Mouse (Mus musculus): ENCODE data around the gene Clec3b. TPM values are rescaled to one million over a fixed set of nuclear protein-coding genes. Genes with fewer than 3 reads are reported as not detected.

The Clec3b gene
- total RNA-seq, 1 experiment from 2014 or later: not detected

DNA sequence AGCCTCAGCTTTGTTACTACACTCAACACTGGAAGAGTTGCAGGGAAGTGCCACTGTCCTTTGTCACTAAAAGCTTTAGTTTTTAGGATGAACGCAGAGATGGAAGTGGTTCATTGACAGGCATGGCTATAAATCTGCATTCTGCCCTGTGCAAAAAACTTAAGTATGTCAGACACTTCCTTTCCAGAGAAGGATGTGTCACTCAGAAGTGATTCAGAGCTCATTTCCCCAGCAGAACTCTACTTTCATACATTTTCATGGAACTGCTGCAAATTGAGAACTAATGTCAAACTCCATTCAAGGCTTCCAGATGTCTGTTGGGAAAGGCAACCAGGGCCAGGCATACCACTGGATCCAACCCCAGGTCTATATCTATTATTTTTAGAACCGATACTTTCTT, 37.5 kb downstream of the Clec3b start:
- no peak for ATAC-seq (replicated peaks; ENCODE audit: insufficient number of reproducible peaks, low FRiP score, low TSS enrichment, poor library complexity, severe bottlenecking)

DNA sequence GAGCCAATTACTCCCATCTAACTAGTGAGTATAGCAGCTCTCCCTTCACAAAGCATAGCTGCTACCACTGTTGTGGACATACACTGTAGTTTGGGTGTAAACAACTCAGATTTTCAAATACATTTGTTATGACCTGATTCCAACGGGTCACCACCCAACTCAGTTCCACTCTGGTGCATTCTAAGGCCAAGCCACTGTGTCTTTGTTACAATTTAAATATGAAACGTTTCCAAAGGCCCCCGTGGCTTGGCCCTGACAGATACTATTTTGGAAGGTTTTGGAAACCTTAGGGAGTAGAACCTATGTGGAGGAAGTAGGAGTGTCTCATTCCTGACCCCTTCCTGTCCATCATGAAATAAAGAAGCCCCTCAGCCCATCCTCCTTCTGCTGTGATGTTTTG, 49.4 kb downstream of the Clec3b start:
- ATAC-seq (replicated peaks; ENCODE audit: insufficient number of reproducible peaks, low FRiP score, low TSS enrichment, poor library complexity, severe bottlenecking): no peak

DNA sequence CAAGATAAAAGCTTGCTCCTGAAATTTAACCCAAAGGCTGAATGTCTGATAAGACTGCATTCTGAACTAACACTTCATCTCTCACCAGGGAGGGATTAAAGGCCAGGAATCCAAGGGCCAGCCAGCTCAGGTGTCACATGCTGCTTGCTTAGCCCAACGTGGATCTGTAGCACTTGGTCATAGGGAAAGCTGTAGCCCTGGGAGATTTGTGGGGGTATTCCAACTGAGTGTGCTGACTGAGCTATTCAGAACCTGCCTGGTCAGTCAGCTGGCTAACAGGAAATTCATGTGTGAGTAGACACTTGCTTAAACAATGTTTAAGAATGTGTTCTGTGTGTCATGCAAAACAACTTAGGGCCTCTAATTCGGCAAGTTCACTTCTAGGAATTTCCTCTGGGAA, 55.8 kb downstream of the Clec3b start:
- ATAC-seq (replicated peaks; ENCODE audit: insufficient number of reproducible peaks, low FRiP score, low TSS enrichment, poor library complexity, severe bottlenecking): no peak

DNA sequence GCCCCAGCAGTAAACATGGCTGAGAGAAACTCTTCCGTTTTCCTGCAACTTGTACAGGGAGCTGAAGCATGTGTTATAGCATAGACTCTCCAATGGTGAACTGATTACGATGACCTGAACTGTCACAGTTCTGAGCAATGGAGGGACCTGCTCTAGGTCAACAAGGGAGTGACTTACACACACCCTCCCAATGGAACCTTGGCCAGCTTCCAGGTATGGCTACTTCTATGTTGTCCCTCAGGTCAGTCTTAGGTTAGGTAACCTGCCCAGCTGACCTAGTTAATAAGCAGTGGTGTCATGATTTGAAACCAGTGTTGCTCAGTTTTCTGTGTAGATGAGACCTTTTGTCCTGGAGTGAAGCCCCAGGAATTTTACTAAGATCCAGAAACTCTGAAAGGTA, 56.2 kb downstream of the Clec3b start:
- ATAC-seq (replicated peaks; ENCODE audit: insufficient number of reproducible peaks, low FRiP score, low TSS enrichment, poor library complexity, severe bottlenecking): no peak

Other genes with a start within 250 kb of the Clec3b start
- gene Zfp105, start 227.9 kb upstream of the Clec3b start, total RNA-seq (2017): 2.0 to 2.2 TPM (median 2.0 TPM) in 3 replicates
- 31.8 to 48.4 TPM (median 37.1 TPM) in 3 replicates for gene 1110059G10Rik, start 199.9 kb upstream of the Clec3b start, total RNA-seq (2017)
- 7.2 to 11.6 TPM (median 8.7 TPM) in 3 replicates for gene Kif15, start 199.9 kb upstream of the Clec3b start, total RNA-seq (2017)
- gene Tmem42, start 129.6 kb upstream of the Clec3b start, total RNA-seq (2017): 3.2 to 5.0 TPM (median 3.9 TPM) in 3 replicates
- gene Tgm4, start 116.2 kb upstream of the Clec3b start, total RNA-seq (2017): 0.97 to 1.4 TPM in 2 of 3 replicates, not detected in the other
- gene Zdhhc3, start 37.7 kb upstream of the Clec3b start, total RNA-seq (2017): 24.3 to 35.1 TPM (median 30.6 TPM) in 3 replicates
- gene Exosc7, start 37.7 kb upstream of the Clec3b start, total RNA-seq (2017): 36.2 to 49.5 TPM (median 42.3 TPM) in 3 replicates
- gene Cdcp1, start 65.1 kb downstream of the Clec3b start, total RNA-seq (2017): not detected in 3 replicates
- 0.57 to 1.3 TPM (median 1.2 TPM) in 3 replicates for gene Tmem158, start 109.8 kb downstream of the Clec3b start, total RNA-seq (2017)
- 12.1 to 39.3 TPM (median 19.2 TPM) in 3 replicates for gene Lars2, start 216.0 kb downstream of the Clec3b start, total RNA-seq (2017)

All from monocyte, adult 5-6 weeks (primary cell).